Mouse (Mus musculus) stomach, embryonic 14.5 days (tissue): ENCODE data around the gene Wdfy3. TPM values are rescaled to one million over a fixed set of nuclear protein-coding genes. Genes with fewer than 3 reads are reported as not detected.

Experiments
- ATAC-seq: fragments of 200-750 bp; cut with Nextera tagmentation; 2 replicates; pipeline ENCODE4 v1.8.0; 2017; ENCODE audit warnings: low read depth, moderate TSS enrichment; ENCODE audit not compliant: insufficient number of reproducible peaks, insufficient read depth, low FRiP score
- H3K27ac ChIP-seq: fragments of 300-500 bp; sonication (generic); 2 replicates; pipeline ENCODE4 v1.5.1; 2014; ENCODE audit warnings: mild to moderate bottlenecking, low read length, moderate library complexity, mixed read lengths
- H3K27me3 ChIP-seq: fragments of 300-500 bp; sonication (generic); 2 replicates; pipeline ENCODE4 v1.6.1; 2014; ENCODE audit warnings: low read length, control low read depth, mixed read lengths; ENCODE audit not compliant: control insufficient read depth, insufficient read depth
- H3K36me3 ChIP-seq: fragments of 300-500 bp; sonication (generic); 2 replicates; pipeline ENCODE4 v1.6.1; 2014; ENCODE audit warnings: mild to moderate bottlenecking, control low read depth, low read length, moderate library complexity, mixed read lengths; ENCODE audit not compliant: control insufficient read depth, insufficient read depth
- H3K4me1 ChIP-seq: fragments of 300-500 bp; sonication (generic); 2 replicates; pipeline ENCODE4 v1.6.1; 2014; ENCODE audit warnings: low read length, control low read depth, mixed read lengths; ENCODE audit not compliant: control insufficient read depth, insufficient read depth
- H3K4me2 ChIP-seq: fragments of 300-500 bp; sonication (generic); replicated peaks from 2 replicates; pipeline ENCODE4 v1.6.1; 2014; ENCODE audit warnings: low read depth, low read length, control low read depth
- H3K4me3 ChIP-seq: fragments of 300-500 bp; sonication (generic); 2 replicates; pipeline ENCODE4 v1.5.1; 2014; ENCODE audit warnings: low read depth, low read length, control low read depth
- H3K9ac ChIP-seq: fragments of 300-500 bp; sonication (generic); replicated peaks from 2 replicates; pipeline ENCODE4 v1.6.1; 2014; ENCODE audit warnings: low read depth, mild to moderate bottlenecking, control low read depth, low read length, moderate library complexity, mixed read lengths
- H3K9me3 ChIP-seq: fragments of 300-500 bp; sonication (generic); 2 replicates; pipeline ENCODE4 v1.6.1; 2016; ENCODE audit warnings: low read depth, low read length, control low read depth; ENCODE audit not compliant: control insufficient read depth
- WGBS: fragments of 180-500 bp; shearing (Covaris S2); extraction: QIAGEN DNeasy Blood & Tissue Kit; methylation state at CpG from one replicate; pipeline ENCODE4 v1.1.7; 2014; 5-methylcytosine and 5-hydroxymethylcytosine counted together
- polyA plus RNA-seq: library from polyadenylated mRNA; unstranded; fragments of >200 nt; fragmentation: Nextera tagmentation; extraction: Ambion mirVana; gene quantifications from 2 replicates; pipeline ENCODE4 v1.2.1, GENCODE M21; 2014

Gene Wdfy3
- polyA plus RNA-seq, 1 experiment from 2014 or later: 23.5 TPM

DNA sequence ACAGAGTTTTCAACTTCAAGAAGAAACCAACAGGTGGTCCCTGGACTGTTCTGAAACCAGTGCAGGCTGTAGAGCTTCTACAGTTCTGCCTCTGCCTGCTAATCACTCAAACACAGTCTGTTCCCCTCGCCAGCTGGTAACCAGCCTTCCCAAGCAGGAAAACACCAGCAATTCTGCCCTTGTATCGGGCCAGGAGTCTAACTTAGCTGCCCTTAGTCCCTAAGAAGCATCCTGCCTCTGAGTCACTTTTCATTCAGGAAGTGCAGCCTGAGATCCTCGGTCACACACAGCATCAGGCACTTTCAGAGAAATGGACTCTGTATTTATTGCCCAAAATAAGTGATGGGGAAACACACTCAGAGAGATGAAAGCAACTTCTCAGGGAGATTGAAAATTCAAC, 66.3 kb downstream of the Wdfy3 start:
- H3K4me2 ChIP-seq: no peak overlapping the region
- no peak overlapping the region for H3K27ac ChIP-seq
- H3K27me3 ChIP-seq: no peaks in the 10 kb centered on the region
- H3K9ac ChIP-seq: no peak overlapping the region
- H3K9me3 ChIP-seq: no peaks in the 10 kb centered on the region
- H3K4me3 ChIP-seq: no peak overlapping the region
- H3K4me1 ChIP-seq: no peaks in the 10 kb centered on the region
- ATAC-seq: no peak
- H3K36me3 ChIP-seq: no peaks in the 10 kb centered on the region; the same call in 1 of the 2 replicates
- 69% methylated on average over 3 of the region's 3 CpGs for WGBS

DNA sequence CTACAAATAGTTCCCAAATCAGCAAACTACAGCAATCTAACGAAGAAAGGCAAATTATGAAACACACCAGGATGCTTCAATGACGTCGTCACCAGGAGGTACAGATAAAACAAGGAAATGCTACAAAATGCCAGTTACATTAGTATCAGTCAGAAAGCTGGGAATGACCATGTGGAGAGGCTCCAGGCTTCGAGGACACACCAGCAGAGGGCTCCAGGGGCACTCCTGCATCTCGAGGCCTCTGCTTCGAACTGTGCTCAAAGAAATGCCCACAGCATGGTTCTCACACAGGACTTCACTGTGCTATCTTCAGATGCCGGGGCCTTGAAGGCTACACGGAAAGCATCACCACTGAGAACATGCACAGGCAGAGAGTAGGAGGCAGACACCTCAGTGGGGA, 68.7 kb downstream of the Wdfy3 start:
- H3K4me1 ChIP-seq: no peaks in the 10 kb centered on the region

DNA sequence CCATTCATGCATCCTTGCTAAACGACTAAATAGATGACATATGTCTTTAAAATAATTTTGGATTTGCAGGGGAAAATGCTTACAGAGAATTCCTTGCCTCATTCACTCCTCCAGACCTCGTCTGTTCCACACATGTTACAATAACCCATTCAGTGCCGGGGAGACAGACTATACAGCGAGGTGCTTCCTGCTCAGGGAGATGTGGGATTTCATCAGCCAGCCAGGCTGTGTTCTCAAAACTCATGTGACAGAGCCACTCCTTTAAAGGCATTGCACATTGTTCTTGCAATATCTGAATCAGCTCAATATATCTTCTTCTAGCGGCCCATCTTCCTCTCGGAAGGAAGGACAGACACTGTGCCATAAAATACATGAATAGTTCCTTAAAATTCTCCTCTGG, 70.8 kb downstream of the Wdfy3 start:
- no peak for ATAC-seq
- Histone ChIP-seq H3K27ac (no peak overlapping the region; the same call in 1 of the 2 replicates), H3K9me3 (no peaks in the 10 kb centered on the region), H3K4me3 (no peak overlapping the region), H3K36me3 (no peaks in the 10 kb centered on the region), H3K27me3 (no peaks in the 10 kb centered on the region), H3K4me2 (no peak overlapping the region), H3K9ac (no peak overlapping the region), H3K4me1 (no peaks in the 10 kb centered on the region)
- WGBS: 73% methylated on average over 6 of the region's 6 CpGs

More for the DNA sequence above, 68.7 kb downstream of the Wdfy3 start:
- WGBS: 87% methylated on average over 8 of the region's 8 CpGs
- Histone ChIP-seq H3K4me3 (no peak overlapping the region), H3K9me3 (no peaks in the 10 kb centered on the region), H3K9ac (no peak overlapping the region), H3K27ac (no peak overlapping the region), H3K27me3 (no peaks in the 10 kb centered on the region), H3K36me3 (no peaks in the 10 kb centered on the region), H3K4me2 (no peak overlapping the region)
- no peak for ATAC-seq

DNA sequence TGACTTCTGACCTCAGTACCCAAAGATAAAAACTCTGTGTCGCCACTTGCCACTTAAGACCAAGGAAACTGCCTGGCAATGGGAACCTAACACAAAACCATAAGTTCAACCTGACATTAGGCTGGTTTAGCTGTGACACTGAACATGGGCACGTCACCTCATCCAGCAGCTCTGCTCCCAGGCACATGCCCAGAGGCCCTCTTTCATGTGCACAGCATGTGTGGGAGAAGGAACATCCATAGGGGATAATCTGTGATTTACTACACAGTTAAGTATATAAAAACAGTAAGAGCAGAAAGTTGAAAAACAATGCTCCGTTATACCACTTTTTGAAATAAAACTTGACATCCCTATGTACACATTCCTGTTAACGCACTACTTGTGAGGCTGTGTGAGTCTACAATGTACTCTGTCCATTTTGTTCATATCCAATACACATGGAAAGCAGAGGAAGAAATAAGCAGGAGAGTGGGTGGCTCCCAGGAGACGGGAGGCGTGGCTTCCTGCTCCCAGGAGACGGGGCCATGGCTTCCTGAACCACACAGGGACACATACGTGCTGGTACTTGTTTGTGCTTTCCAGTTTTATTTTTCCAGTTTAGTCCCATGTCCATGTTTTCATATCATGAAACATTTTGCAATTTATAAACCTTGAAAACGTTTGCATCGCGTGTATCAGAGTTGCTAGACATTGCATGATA, 73.5 kb downstream of the Wdfy3 start:
- Histone ChIP-seq H3K9ac (no peak overlapping the region), H3K4me2 (no peak overlapping the region), H3K4me3 (no peak overlapping the region), H3K27ac (no peak overlapping the region), H3K27me3 (no peaks in the 10 kb centered on the region), H3K4me1 (no peaks in the 10 kb centered on the region), H3K36me3 (no peaks in the 10 kb centered on the region), H3K9me3 (no peaks in the 10 kb centered on the region)
- no peak for ATAC-seq
- 87% methylated on average over 11 of the region's 11 CpGs for WGBS

DNA sequence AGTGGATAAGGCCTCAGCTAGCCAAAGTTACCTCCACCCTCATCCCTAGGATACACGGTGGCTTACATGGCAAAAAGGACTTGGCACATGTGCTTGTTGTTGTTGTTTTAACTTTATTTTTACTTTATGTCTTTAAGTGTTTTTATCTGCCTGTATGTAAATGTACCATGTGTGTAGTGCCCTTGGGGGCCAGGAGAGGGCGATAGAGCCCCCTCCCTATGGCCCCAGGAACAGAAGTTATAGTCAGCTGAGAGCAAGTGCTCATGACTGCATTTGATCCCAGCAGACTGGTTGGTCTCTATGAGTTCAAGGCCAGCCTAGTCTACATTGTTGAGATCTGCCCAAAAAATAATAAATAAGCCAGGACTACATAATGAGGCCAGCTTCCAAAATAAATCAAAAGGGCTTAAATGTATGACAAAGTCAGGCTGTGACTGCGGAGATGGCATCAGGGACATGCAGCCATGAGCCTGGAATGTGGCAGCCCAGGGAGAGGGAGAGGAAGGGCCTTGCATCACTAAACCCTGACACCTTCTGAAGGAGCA, 74.2 kb downstream of the Wdfy3 start:
- Histone ChIP-seq H3K27ac (no peak overlapping the region), H3K4me2 (no peak overlapping the region), H3K9me3 (no peaks in the 10 kb centered on the region), H3K4me1 (peaks cover 5% of the 10 kb centered on the region; the same call in 1 of the 2 replicates), H3K4me3 (no peak overlapping the region), H3K9ac (no peak overlapping the region), H3K36me3 (no peaks in the 10 kb centered on the region), H3K27me3 (no peaks in the 10 kb centered on the region)
- WGBS: 70% methylated on average over 3 of the region's 3 CpGs
- no peak for ATAC-seq

DNA sequence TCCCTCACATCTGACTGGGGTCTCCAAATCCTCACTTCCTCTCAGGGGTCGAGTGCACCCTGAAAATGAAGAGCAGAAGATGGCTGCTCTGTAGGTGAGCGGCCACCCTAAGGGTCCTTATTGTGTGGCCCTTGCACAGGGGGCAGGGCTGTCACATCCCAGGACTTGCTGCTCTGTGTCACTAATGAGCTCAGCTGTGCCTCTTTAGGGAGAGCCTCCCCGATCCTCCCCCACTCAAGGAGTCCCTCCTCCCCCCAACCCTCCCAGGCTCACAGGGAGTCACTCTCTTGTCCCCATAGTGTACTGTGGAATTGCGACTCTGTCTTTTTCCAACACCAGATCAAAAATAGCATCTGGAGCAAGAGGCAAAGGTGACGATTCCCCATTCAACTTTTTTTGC, 75.7 kb downstream of the Wdfy3 start:
- H3K4me2 ChIP-seq: no peak overlapping the region
- no peak overlapping the region for H3K4me3 ChIP-seq
- no peak overlapping the region for H3K9ac ChIP-seq
- H3K27me3 ChIP-seq: no peaks in the 10 kb centered on the region
- no peak for ATAC-seq
- no peak overlapping the region for H3K27ac ChIP-seq
- H3K9me3 ChIP-seq: no peaks in the 10 kb centered on the region
- 63% methylated on average over 5 of the region's 5 CpGs for WGBS
- no peaks in the 10 kb centered on the region for H3K36me3 ChIP-seq
- H3K4me1 ChIP-seq: peaks cover 8% of the 10 kb centered on the region; the same call in 1 of the 2 replicates

DNA sequence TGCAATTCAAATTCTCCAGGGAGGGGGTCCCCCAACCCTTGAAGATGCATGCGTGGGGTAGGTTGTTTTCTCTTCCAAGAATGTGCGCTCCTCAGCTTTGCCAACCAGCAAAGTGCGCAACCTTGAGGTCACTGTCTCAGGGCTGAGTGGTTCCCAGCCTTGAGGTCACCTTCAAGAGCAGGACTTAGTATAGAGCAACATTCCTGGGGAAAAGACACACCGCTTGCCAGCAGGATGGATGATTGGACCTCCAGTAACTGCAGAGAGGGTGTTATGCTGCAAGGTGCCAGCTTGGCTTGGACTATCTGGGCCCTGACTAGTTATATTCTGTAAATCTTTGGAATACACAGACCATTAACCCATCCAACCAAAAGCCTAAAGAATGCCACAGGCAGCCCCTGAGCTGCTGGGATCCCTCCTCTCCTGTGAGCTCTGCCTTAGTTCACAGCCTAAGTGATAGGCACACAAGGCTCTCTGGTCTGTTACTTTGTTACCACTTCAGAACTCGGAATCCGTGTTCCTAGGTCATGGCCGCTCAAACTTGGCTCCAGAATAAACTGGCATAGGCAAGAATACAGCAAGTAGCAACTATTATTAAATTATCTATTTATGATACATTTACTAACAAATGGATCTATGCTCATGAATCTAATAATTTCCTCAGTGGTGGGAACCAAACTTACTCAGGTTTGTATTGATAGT, 76.6 kb downstream of the Wdfy3 start:
- ATAC-seq: no peak
- Histone ChIP-seq H3K4me3 (no peak overlapping the region), H3K4me2 (no peak overlapping the region), H3K27ac (no peak overlapping the region), H3K9ac (no peak overlapping the region), H3K4me1 (peaks cover 8% of the 10 kb centered on the region; the same call in 1 of the 2 replicates), H3K9me3 (no peaks in the 10 kb centered on the region), H3K36me3 (no peaks in the 10 kb centered on the region), H3K27me3 (no peaks in the 10 kb centered on the region)
- 89% methylated on average over 7 of the region's 7 CpGs for WGBS

DNA sequence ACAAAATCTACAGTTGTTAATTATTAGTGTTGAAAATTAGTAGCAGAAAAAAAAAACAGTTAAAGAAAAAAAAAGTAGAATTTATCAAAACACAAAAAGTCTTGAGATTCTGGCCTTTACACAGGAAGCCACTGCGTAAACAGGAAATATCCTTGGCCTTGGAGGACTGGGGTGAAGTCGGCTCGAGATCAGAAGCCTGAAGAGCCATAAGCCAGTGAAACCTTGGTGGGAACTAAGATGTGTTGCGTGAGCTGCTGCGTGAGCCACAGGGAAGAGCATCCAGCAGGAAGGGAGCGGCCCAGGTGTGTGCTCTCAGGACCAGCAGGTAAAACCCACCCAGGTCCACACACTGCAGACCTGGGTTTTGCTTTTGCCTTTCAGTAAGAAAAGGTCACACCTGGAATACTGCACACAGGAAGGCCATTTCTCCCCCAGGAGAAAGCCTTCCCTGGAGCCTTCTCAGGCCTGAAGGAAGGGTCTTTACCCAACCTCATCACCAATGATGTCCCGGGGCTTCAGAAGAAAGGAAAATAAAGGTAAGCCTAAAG, 79.3 kb downstream of the Wdfy3 start:
- H3K9me3 ChIP-seq: no peaks in the 10 kb centered on the region
- H3K9ac ChIP-seq: no peak overlapping the region
- H3K4me1 ChIP-seq: peaks cover 11% of the 10 kb centered on the region
- H3K4me2 ChIP-seq: no peak overlapping the region
- no peak overlapping the region for H3K4me3 ChIP-seq
- H3K27ac ChIP-seq: 0 out of 2 replicates have a peak overlapping the region, but pooled peaks have one; percentile 21
- WGBS: 73% methylated on average over 7 of the region's 7 CpGs
- no peaks in the 10 kb centered on the region for H3K36me3 ChIP-seq
- no peaks in the 10 kb centered on the region for H3K27me3 ChIP-seq
- ATAC-seq: 0 out of 2 replicates have a peak, but pooled peaks have one; percentile 23
